Mouse (Mus musculus) hindbrain, embryonic 15.5 days (tissue): Measurements from ENCODE around the gene Ddx24. TPM values are rescaled to one million over a fixed set of nuclear protein-coding genes. Genes with fewer than 3 reads are reported as not detected.
A peak's percentile ranks its signal among the peaks of the same experiment; 100 is the strongest.

Experiments
- ATAC-seq: fragments of 200-750 bp; cut with Nextera tagmentation; 2 replicates; pipeline ENCODE4 v1.8.0; 2017; ENCODE audit warnings: low read depth, moderate number of reproducible peaks, moderate TSS enrichment; ENCODE audit not compliant: low FRiP score
- H3K27ac ChIP-seq: fragments of 300-500 bp; sonication (generic); replicated peaks from 2 replicates; pipeline ENCODE4 v1.5.1; 2015; ENCODE audit warnings: mild to moderate bottlenecking, inconsistent platforms
- H3K27me3 ChIP-seq: fragments of 300-500 bp; sonication (generic); 2 replicates; pipeline ENCODE4 v1.6.1; 2015; ENCODE audit warnings: control low read depth, inconsistent platforms
- H3K36me3 ChIP-seq: fragments of 300-500 bp; sonication (generic); 2 replicates; pipeline ENCODE4 v1.6.1; 2015; ENCODE audit warnings: control low read depth, inconsistent platforms
- H3K4me1 ChIP-seq: fragments of 300-500 bp; sonication (generic); replicated peaks from 2 replicates; pipeline ENCODE4 v1.6.1; 2015; ENCODE audit warnings: control low read depth, inconsistent platforms
- H3K4me2 ChIP-seq: fragments of 300-500 bp; sonication (generic); 2 replicates; pipeline ENCODE4 v1.6.1; 2015; ENCODE audit warnings: moderate library complexity, mild to moderate bottlenecking, inconsistent platforms
- H3K4me3 ChIP-seq: fragments of 300-500 bp; sonication (generic); 2 replicates; pipeline ENCODE4 v1.5.1; 2015; ENCODE audit warnings: mild to moderate bottlenecking, inconsistent platforms
- H3K9ac ChIP-seq: fragments of 300-500 bp; sonication (generic); 2 replicates; pipeline ENCODE4 v1.6.1; 2015; ENCODE audit warnings: inconsistent platforms
- H3K9me3 ChIP-seq: fragments of 300-500 bp; sonication (generic); 2 replicates; pipeline ENCODE4 v1.6.1; 2016; ENCODE audit warnings: control low read depth, inconsistent platforms
- WGBS: fragments of 180-500 bp; shearing (Covaris S2); methylation state at CpG from one replicate; pipeline ENCODE4 v1.1.7; 2015; 5-methylcytosine and 5-hydroxymethylcytosine counted together
- polyA plus RNA-seq: library from polyadenylated mRNA; unstranded; fragments of >200 nt; fragmentation: Nextera tagmentation; extraction: Ambion mirVana; gene quantifications from 2 replicates; pipeline ENCODE4 v1.2.1, GENCODE M21; 2015

Ddx24 gene
- polyA plus RNA-seq, 1 experiment from 2014 or later = 158 TPM

GRCm38 (mm10) chr12:103362336-103362735, 63.3 kb downstream of the Ddx24 start:
- H3K4me3 ChIP-seq = no peak overlapping the region
- H3K27me3 ChIP-seq = no peaks in the 10 kb centered on the region
- no peaks in the 10 kb centered on the region for H3K9me3 ChIP-seq
- no peak overlapping the region for H3K9ac ChIP-seq
- no peak overlapping the region for H3K27ac ChIP-seq
- ATAC-seq = no peak
- no peaks in the 10 kb centered on the region for H3K4me1 ChIP-seq
- H3K36me3 ChIP-seq = no peaks in the 10 kb centered on the region
- no peak overlapping the region for H3K4me2 ChIP-seq
- 88% methylated on average over 3 of the region's 3 CpGs for WGBS

GRCm38 (mm10) chr12:103361539-103362307, 63.9 kb downstream of the Ddx24 start:
- no peak overlapping the region for H3K9ac ChIP-seq
- H3K4me2 ChIP-seq = no peak overlapping the region
- 89% methylated on average over 17 of the region's 17 CpGs for WGBS
- H3K36me3 ChIP-seq = no peaks in the 10 kb centered on the region
- H3K27ac ChIP-seq = no peak overlapping the region
- H3K27me3 ChIP-seq = no peaks in the 10 kb centered on the region
- no peak overlapping the region for H3K4me3 ChIP-seq
- no peaks in the 10 kb centered on the region for H3K4me1 ChIP-seq
- H3K9me3 ChIP-seq = no peaks in the 10 kb centered on the region
- ATAC-seq = no peak

- Histone ChIP-seq H3K27me3 (no peaks in the 10 kb centered on the region), H3K4me2 (no peak overlapping the region), H3K4me1 (no peaks in the 10 kb centered on the region), H3K36me3 (no peaks in the 10 kb centered on the region), H3K4me3 (no peak overlapping the region), H3K9me3 (no peaks in the 10 kb centered on the region), H3K27ac (no peak overlapping the region), H3K9ac (no peak overlapping the region)
- ATAC-seq = no peak
- 91% methylated on average over 8 of the region's 8 CpGs for WGBS
These were observed 64.8 kb downstream of the Ddx24 start for GRCm38 (mm10) chr12:103360812-103361211.

GRCm38 (mm10) chr12:103358951-103359801, 66.5 kb downstream of the Ddx24 start:
- Histone ChIP-seq H3K27ac (no peak overlapping the region), H3K4me3 (no peak overlapping the region), H3K9me3 (no peaks in the 10 kb centered on the region), H3K9ac (no peak overlapping the region), H3K27me3 (no peaks in the 10 kb centered on the region), H3K4me2 (no peak overlapping the region), H3K4me1 (no peaks in the 10 kb centered on the region), H3K36me3 (no peaks in the 10 kb centered on the region)
- ATAC-seq = 0 out of 2 replicates have a peak, but pooled peaks have one; percentile 20
- 62% methylated on average over 4 of the region's 4 CpGs for WGBS

- Histone ChIP-seq H3K9ac (no peak overlapping the region), H3K27ac (no peak overlapping the region), H3K9me3 (no peaks in the 10 kb centered on the region), H3K4me2 (no peak overlapping the region), H3K27me3 (no peaks in the 10 kb centered on the region), H3K4me3 (no peak overlapping the region), H3K4me1 (peaks cover 6% of the 10 kb centered on the region), H3K36me3 (no peaks in the 10 kb centered on the region)
- WGBS = 66% methylated on average over 8 of the region's 8 CpGs
- no peak for ATAC-seq
These were observed 67.4 kb downstream of the Ddx24 start for GRCm38 (mm10) chr12:103358216-103358615.

Other genes with a start within 250 kb of the Ddx24 start
- 1.4 and 3.3 TPM in 2 replicates for gene Prima1, start 183.7 kb downstream of the Ddx24 start, polyA plus RNA-seq
- 7.2 and 11.3 TPM in 2 replicates for gene Fam181a, start 114.9 kb downstream of the Ddx24 start, polyA plus RNA-seq
- gene Asb2, start 69.8 kb downstream of the Ddx24 start, polyA plus RNA-seq = 1.0 and 1.2 TPM in 2 replicates
- gene Otub2, start 37.1 kb downstream of the Ddx24 start, polyA plus RNA-seq = 22.5 and 24.0 TPM in 2 replicates
- 0.97 and 1.3 TPM in 2 replicates for gene 9330161L09Rik, start 18.0 kb downstream of the Ddx24 start, polyA plus RNA-seq
- gene Ifi27, start 8.4 kb upstream of the Ddx24 start, polyA plus RNA-seq = 14.4 and 18.4 TPM in 2 replicates
- 5.6 and 13.0 TPM in 2 replicates for gene Ifi27l2a, start 17.9 kb upstream of the Ddx24 start, polyA plus RNA-seq
- not detected in 2 replicates for gene Ifi27l2b, start 31.4 kb upstream of the Ddx24 start, polyA plus RNA-seq
- 2.8 and 2.9 TPM in 2 replicates for gene Ppp4r4, start 106.5 kb upstream of the Ddx24 start, polyA plus RNA-seq
- gene Serpina10, start 205.6 kb upstream of the Ddx24 start, polyA plus RNA-seq = 0.08 TPM in 1 of 2 replicates, not detected in the other
- 0.48 TPM in 1 of 2 replicates, not detected in the other for gene Serpina6, start 231.4 kb upstream of the Ddx24 start, polyA plus RNA-seq